Mouse (Mus musculus): ENCODE results near the gene Btrc. TPM values are rescaled to one million over a fixed set of nuclear protein-coding genes. Genes with fewer than 3 reads are reported as not detected.
"Not testable (repeated sequence)": the region's sequence is repeated elsewhere in the genome, so short reads cannot be mapped to it uniquely, and the experiment has no call there.

Btrc gene
- polyA plus RNA-seq, 1 experiment from 2014 or later, result 63.3 TPM

DNA sequence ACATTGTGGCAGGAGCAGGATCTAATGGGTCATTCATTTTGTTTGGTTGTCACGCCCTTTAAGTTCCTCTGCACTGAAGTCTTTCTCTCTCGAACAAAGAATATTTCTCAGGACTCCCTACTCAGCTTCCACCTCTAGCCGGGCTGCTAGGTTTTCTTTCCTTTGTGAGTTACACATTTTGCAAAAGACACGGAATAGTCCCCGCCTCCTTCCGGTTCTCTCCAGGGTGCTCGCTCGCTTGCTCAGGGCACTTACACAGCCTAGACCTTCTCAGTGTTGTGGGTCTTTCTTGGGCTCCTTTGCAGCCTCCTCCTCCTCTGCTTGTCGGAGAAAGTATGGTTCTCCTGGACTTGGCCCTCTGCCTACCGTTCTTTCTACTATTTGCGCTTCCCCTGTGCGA is 13.1 kb upstream of the Btrc start:
- H3K4me2 ChIP-seq (replicated peaks; ENCODE audit: low read depth, low read length), result no peak overlapping the region
- ATAC-seq (ENCODE audit: low FRiP score), result no peak
- H3K9me3 ChIP-seq (ENCODE audit: control insufficient read depth, low read length), result no peaks in the 10 kb centered on the region
- WGBS, result 62% methylated on average over 12 of the region's 12 CpGs
- H3K9ac ChIP-seq (ENCODE audit: low read depth, low read length), result no peak overlapping the region
- H3K27me3 ChIP-seq (ENCODE audit: control insufficient read depth, insufficient read depth, low read length), result no peaks in the 10 kb centered on the region
- H3K4me3 ChIP-seq (ENCODE audit: low read depth, low read length), result no peak overlapping the region
- no peaks in the 10 kb centered on the region for H3K36me3 ChIP-seq (ENCODE audit: control insufficient read depth, insufficient read depth, low read length)
- H3K4me1 ChIP-seq (replicated peaks; ENCODE audit: control insufficient read depth, insufficient read depth, low read length), result no peaks in the 10 kb centered on the region
- no peak for DNase-seq (ENCODE audit: low spot score)
- no peak overlapping the region for H3K27ac ChIP-seq (ENCODE audit: low read depth, low read length)

DNA sequence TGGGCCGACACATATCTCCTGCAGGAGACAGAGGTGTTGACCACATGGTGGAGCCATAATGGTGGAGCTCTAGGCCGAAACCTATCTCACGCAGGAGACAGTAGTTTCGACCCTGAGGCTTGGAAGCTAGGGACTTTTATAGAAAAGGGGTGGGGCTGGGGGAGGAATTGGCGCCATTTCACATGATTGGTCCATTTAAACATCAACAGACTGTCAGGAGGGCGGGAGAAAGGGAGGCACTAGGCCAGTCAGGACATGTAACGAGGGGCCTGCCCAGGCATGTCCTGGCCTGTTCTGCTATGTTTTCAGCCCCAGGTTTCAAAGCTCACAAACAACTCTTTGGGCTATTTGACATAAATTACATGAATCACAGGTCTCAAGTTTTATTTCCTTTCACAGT is 10.8 kb upstream of the Btrc start:
- not testable (repeated sequence) for DNase-seq (ENCODE audit: low spot score); H3K36me3 ChIP-seq (ENCODE audit: control insufficient read depth, insufficient read depth, low read length); H3K4me3 ChIP-seq (ENCODE audit: low read depth, low read length); H3K9me3 ChIP-seq (ENCODE audit: control insufficient read depth, low read length); ATAC-seq (ENCODE audit: low FRiP score); H3K27me3 ChIP-seq (ENCODE audit: control insufficient read depth, insufficient read depth, low read length); H3K9ac ChIP-seq (ENCODE audit: low read depth, low read length); H3K4me2 ChIP-seq (replicated peaks; ENCODE audit: low read depth, low read length); H3K4me1 ChIP-seq (replicated peaks; ENCODE audit: control insufficient read depth, insufficient read depth, low read length); H3K27ac ChIP-seq (ENCODE audit: low read depth, low read length)
- WGBS, result 86% methylated on average over 7 of the region's 7 CpGs

DNA sequence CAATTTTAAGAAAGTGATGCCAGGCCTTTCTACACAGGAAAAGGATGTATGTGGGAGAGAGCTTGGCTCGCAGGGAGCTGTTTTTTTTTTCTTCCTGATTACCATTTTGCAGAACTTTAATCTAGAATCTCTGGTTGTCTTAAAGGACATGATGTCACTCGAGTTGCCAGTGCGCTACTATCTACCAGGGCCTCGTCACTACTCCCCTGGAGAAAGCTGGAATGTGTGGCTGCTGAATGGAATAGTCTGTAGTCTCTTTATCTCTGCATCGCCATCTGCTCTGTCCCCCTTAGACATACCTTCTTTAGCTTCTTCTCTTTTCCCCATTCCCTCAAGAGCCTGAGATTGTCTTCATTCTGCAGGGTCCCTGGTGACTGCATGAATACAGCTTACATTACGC is 7.9 kb upstream of the Btrc start:
- no peak for DNase-seq (ENCODE audit: low spot score)
- Histone ChIP-seq H3K9me3 (ENCODE audit: control insufficient read depth, low read length) (no peaks in the 10 kb centered on the region), H3K27me3 (ENCODE audit: control insufficient read depth, insufficient read depth, low read length) (no peaks in the 10 kb centered on the region), H3K27ac (ENCODE audit: low read depth, low read length) (no peak overlapping the region), H3K9ac (ENCODE audit: low read depth, low read length) (no peak overlapping the region), H3K4me2 (replicated peaks; ENCODE audit: low read depth, low read length) (no peak overlapping the region), H3K4me1 (replicated peaks; ENCODE audit: control insufficient read depth, insufficient read depth, low read length) (no peaks in the 10 kb centered on the region), H3K4me3 (ENCODE audit: low read depth, low read length) (no peak overlapping the region), H3K36me3 (ENCODE audit: control insufficient read depth, insufficient read depth, low read length) (no peaks in the 10 kb centered on the region)
- 80% methylated on average over 6 of the region's 6 CpGs for WGBS
- no peak for ATAC-seq (ENCODE audit: low FRiP score)

DNA sequence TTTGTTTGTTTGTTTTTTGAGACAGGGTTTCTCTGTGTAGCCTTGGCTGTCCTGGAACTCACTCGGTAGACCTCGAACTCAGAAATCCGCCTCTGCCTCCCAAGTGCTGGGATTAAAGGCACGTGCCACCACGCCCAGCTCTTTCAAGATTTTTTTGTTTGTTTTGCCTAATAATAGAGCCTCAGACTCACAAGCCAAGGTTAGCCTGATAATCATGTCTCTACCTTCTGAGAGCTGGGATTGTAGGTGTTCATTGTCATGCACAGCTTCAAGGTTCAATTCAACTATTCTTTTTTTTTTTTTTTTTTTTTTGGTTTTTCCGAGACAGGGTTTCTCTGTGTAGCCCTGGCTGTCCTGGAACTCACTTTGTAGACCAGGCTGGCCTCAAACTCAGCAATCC is 6.7 kb upstream of the Btrc start:
- not testable (repeated sequence) for H3K9ac ChIP-seq (ENCODE audit: low read depth, low read length); H3K4me1 ChIP-seq (replicated peaks; ENCODE audit: control insufficient read depth, insufficient read depth, low read length); H3K27me3 ChIP-seq (ENCODE audit: control insufficient read depth, insufficient read depth, low read length); DNase-seq (ENCODE audit: low spot score); H3K27ac ChIP-seq (ENCODE audit: low read depth, low read length); H3K4me2 ChIP-seq (replicated peaks; ENCODE audit: low read depth, low read length); H3K9me3 ChIP-seq (ENCODE audit: control insufficient read depth, low read length); H3K36me3 ChIP-seq (ENCODE audit: control insufficient read depth, insufficient read depth, low read length); ATAC-seq (ENCODE audit: low FRiP score); H3K4me3 ChIP-seq (ENCODE audit: low read depth, low read length)
- 74% methylated on average over 6 of the region's 6 CpGs for WGBS

DNA sequence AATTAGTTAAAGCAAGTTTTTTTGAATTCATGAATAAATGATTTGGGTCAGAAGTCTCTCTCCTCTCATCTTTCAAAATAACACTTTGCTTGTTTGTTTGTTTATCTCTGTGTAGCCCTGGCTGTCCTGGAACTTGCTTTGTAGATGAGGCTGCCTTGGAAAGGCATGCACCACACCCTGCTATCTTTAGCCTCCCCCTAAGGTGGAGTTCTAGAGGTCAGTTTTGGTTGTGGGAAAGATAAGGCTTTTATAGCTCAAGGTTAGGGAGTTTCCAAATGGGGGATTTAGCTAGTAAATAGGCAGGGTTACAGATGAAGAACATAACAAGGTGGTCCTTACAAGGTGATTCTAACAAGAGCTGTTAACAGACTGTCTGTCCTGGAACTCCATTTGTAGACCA is 3.0 kb upstream of the Btrc start:
- H3K9ac ChIP-seq (ENCODE audit: low read depth, low read length), result no peak overlapping the region
- no peaks in the 10 kb centered on the region for H3K27me3 ChIP-seq (ENCODE audit: control insufficient read depth, insufficient read depth, low read length)
- no peaks in the 10 kb centered on the region for H3K36me3 ChIP-seq (ENCODE audit: control insufficient read depth, insufficient read depth, low read length)
- no peak overlapping the region for H3K4me3 ChIP-seq (ENCODE audit: low read depth, low read length)
- H3K9me3 ChIP-seq (ENCODE audit: control insufficient read depth, low read length), result no peaks in the 10 kb centered on the region
- no peak for ATAC-seq (ENCODE audit: low FRiP score)
- no peak overlapping the region for H3K4me2 ChIP-seq (replicated peaks; ENCODE audit: low read depth, low read length)
- no peak for DNase-seq (ENCODE audit: low spot score)
- no peak overlapping the region for H3K27ac ChIP-seq (ENCODE audit: low read depth, low read length)
- H3K4me1 ChIP-seq (replicated peaks; ENCODE audit: control insufficient read depth, insufficient read depth, low read length), result no peaks in the 10 kb centered on the region

- Histone ChIP-seq H3K4me2 (replicated peaks; ENCODE audit: low read depth, low read length) (peak overlapping the region; percentile 37), H3K9me3 (ENCODE audit: control insufficient read depth, low read length) (no peaks in the 10 kb centered on the region), H3K9ac (ENCODE audit: low read depth, low read length) (peak overlapping the region; percentile 71), H3K4me1 (replicated peaks; ENCODE audit: control insufficient read depth, insufficient read depth, low read length) (no peaks in the 10 kb centered on the region), H3K27me3 (ENCODE audit: control insufficient read depth, insufficient read depth, low read length) (no peaks in the 10 kb centered on the region), H3K36me3 (ENCODE audit: control insufficient read depth, insufficient read depth, low read length) (no peaks in the 10 kb centered on the region), H3K27ac (ENCODE audit: low read depth, low read length) (peak overlapping the region; percentile 86), H3K4me3 (ENCODE audit: low read depth, low read length) (peak overlapping the region; percentile 64)
- ATAC-seq (ENCODE audit: low FRiP score), result peak; percentile 91
- WGBS, result under 1% methylated on average over 18 of the region's 20 CpGs
- DNase-seq (ENCODE audit: low spot score), result no peak
These were observed 428 bp downstream of the Btrc start for GRCm38 (mm10) chr19:45363933-45364391.

GRCm38 (mm10) chr19:45366651-45367050 is 3.1 kb downstream of the Btrc start:
- 92% methylated on average over 7 of the region's 7 CpGs for WGBS
- H3K9me3 ChIP-seq (ENCODE audit: control insufficient read depth, low read length), result no peaks in the 10 kb centered on the region
- H3K4me2 ChIP-seq (replicated peaks; ENCODE audit: low read depth, low read length), result no peak overlapping the region
- no peak for ATAC-seq (ENCODE audit: low FRiP score)
- no peak overlapping the region for H3K4me3 ChIP-seq (ENCODE audit: low read depth, low read length)
- H3K9ac ChIP-seq (ENCODE audit: low read depth, low read length), result no peak overlapping the region
- no peak for DNase-seq (ENCODE audit: low spot score)
- no peaks in the 10 kb centered on the region for H3K27me3 ChIP-seq (ENCODE audit: control insufficient read depth, insufficient read depth, low read length)
- H3K36me3 ChIP-seq (ENCODE audit: control insufficient read depth, insufficient read depth, low read length), result no peaks in the 10 kb centered on the region
- H3K4me1 ChIP-seq (replicated peaks; ENCODE audit: control insufficient read depth, insufficient read depth, low read length), result no peaks in the 10 kb centered on the region
- no peak overlapping the region for H3K27ac ChIP-seq (ENCODE audit: low read depth, low read length)

DNA sequence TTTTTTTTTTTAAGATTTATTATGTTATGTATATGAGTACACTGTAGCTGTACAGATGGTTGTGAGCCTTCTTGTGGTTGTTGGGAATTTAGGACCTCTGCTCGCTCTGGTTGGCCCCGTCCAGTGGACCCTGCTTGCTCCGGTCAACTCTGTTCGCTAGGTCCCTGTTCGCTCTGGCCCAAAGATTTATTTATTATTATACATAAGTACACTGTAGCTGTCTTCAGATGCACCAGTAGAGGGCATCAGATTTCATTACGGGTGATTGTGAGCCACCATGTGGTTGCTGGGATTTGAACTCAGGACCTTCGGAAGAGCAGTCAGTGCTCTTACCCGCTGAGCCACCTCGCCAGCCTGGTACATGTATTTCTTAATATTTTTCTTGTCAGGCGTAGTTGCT is 21.3 kb downstream of the Btrc start:
- DNase-seq (ENCODE audit: low spot score), result not testable (repeated sequence)
- 96% methylated on average over 10 of the region's 10 CpGs for WGBS

GRCm38 (mm10) chr19:45388551-45388950 is 25.0 kb downstream of the Btrc start:
- no peak overlapping the region for H3K27ac ChIP-seq (ENCODE audit: low read depth, low read length)
- H3K4me3 ChIP-seq (ENCODE audit: low read depth, low read length), result no peak overlapping the region
- no peak overlapping the region for H3K4me2 ChIP-seq (replicated peaks; ENCODE audit: low read depth, low read length)
- no peak for ATAC-seq (ENCODE audit: low FRiP score)
- no peak overlapping the region for H3K9ac ChIP-seq (ENCODE audit: low read depth, low read length)
- no peaks in the 10 kb centered on the region for H3K36me3 ChIP-seq (ENCODE audit: control insufficient read depth, insufficient read depth, low read length)
- no peaks in the 10 kb centered on the region for H3K4me1 ChIP-seq (replicated peaks; ENCODE audit: control insufficient read depth, insufficient read depth, low read length)
- H3K27me3 ChIP-seq (ENCODE audit: control insufficient read depth, insufficient read depth, low read length), result no peaks in the 10 kb centered on the region
- H3K9me3 ChIP-seq (ENCODE audit: control insufficient read depth, low read length), result no peaks in the 10 kb centered on the region
- 87% methylated on average over 6 of the region's 6 CpGs for WGBS
- DNase-seq (ENCODE audit: low spot score), result no peak

More for the DNA sequence above, 21.3 kb downstream of the Btrc start:
- not testable (repeated sequence) for H3K4me2 ChIP-seq (replicated peaks; ENCODE audit: low read depth, low read length); H3K27me3 ChIP-seq (ENCODE audit: control insufficient read depth, insufficient read depth, low read length); H3K27ac ChIP-seq (ENCODE audit: low read depth, low read length); H3K4me3 ChIP-seq (ENCODE audit: low read depth, low read length); H3K9me3 ChIP-seq (ENCODE audit: control insufficient read depth, low read length); ATAC-seq (ENCODE audit: low FRiP score); H3K9ac ChIP-seq (ENCODE audit: low read depth, low read length); H3K4me1 ChIP-seq (replicated peaks; ENCODE audit: control insufficient read depth, insufficient read depth, low read length); H3K36me3 ChIP-seq (ENCODE audit: control insufficient read depth, insufficient read depth, low read length)

All from hindbrain, embryonic 11.5 days (tissue).